Mouse (Mus musculus) erythroblast, embryonic 14.5 days (primary cell): ENCODE data around the gene Gm5538. TPM values are rescaled to one million over a fixed set of nuclear protein-coding genes. Genes with fewer than 3 reads are reported as not detected.

ENCODE experiments used
- H3K27me3 ChIP-seq: 2 replicates; pipeline ENCODE4 v1.6.1; 2012; ENCODE audit warnings: inconsistent platforms; ENCODE audit not compliant: control insufficient read depth
- H3K36me3 ChIP-seq: 2 replicates; pipeline ENCODE4 v1.6.1; 2012; ENCODE audit warnings: mild to moderate bottlenecking, inconsistent platforms; ENCODE audit not compliant: control insufficient read depth
- H3K4me1 ChIP-seq: 2 replicates; pipeline ENCODE4 v1.6.1; 2012; ENCODE audit warnings: inconsistent platforms; ENCODE audit not compliant: control insufficient read depth
- H3K4me3 ChIP-seq: replicated peaks from 2 replicates; pipeline ENCODE3; 2012; ENCODE audit warnings: moderate library complexity, mild to moderate bottlenecking, inconsistent platforms
- H3K9me3 ChIP-seq: 2 replicates; pipeline ENCODE4 v1.6.1; 2012; ENCODE audit warnings: low read length, inconsistent platforms, mixed read lengths; ENCODE audit not compliant: control insufficient read depth
- GATA1 ChIP-seq: IDR thresholded peaks from 2 replicates; pipeline ENCODE4 v1.6.1; 2012; ENCODE audit warnings: low read length, inconsistent platforms, mixed read lengths
- TAL1 ChIP-seq: IDR thresholded peaks from 3 replicates; pipeline ENCODE4 v1.6.1; 2012; ENCODE audit warnings: low read length, inconsistent platforms, mixed read lengths
- polyA plus RNA-seq: library from polyadenylated mRNA; stranded (reverse); fragments of >175 nt; gene quantifications from 2 replicates; pipeline ENCODE4 v1.2.3, GENCODE M21; 2012

Gene Gm5538
- not detected in 2 replicates for polyA plus RNA-seq

- TF ChIP-seq GATA1 = no peak
- no peak for TF ChIP-seq TAL1
- Histone ChIP-seq H3K9me3 (no peaks in the 10 kb centered on the region), H3K4me3 (no peak within 1 kb of the TSS), H3K36me3 (no peaks in the 10 kb centered on the region), H3K27me3 (no peaks in the 10 kb centered on the region), H3K4me1 (no peaks in the 10 kb centered on the region)
Measured at GRCm38 (mm10) chr3:59729490-59729889, at the start of gene Gm5538. TSS of gene Gm5538 (plus strand) at chr3:59729790.

- Histone ChIP-seq H3K4me3 (no peak overlapping the region), H3K36me3 (no peaks in the 10 kb centered on the region)
Measured at GRCm38 (mm10) chr3:59697391-59697790, 32.2 kb upstream of the Gm5538 start.

DNA sequence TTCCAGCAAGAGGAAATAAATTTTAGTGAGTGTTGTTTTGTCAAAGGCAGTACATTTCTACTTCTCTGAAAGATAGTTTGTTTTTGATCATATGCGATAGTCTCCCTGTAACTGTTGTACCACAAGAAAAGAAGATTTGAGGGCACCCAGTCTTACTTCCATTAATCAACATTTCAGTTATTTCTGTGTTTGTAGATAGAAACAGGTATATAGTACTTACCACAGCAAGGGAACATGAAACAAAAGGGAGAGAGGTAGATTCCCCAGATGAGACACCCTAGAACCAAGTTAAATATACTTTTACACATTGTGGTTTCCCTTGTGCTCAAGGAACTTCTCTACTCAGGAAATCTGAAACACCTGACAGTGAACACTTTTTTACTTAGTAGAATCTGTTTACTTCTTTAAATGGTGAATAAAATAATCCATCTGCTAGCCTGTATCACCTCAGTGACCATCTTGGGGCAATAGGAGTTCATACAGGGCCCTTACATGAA, 26.9 kb upstream of the Gm5538 start:
- Histone ChIP-seq H3K36me3 (no peaks in the 10 kb centered on the region), H3K4me3 (no peak overlapping the region), H3K4me1 (no peaks in the 10 kb centered on the region), H3K9me3 (no peaks in the 10 kb centered on the region), H3K27me3 (no peaks in the 10 kb centered on the region)
- TF ChIP-seq TAL1 (no peak), GATA1 (no peak)

More at GRCm38 (mm10) chr3:59697391-59697790, 32.2 kb upstream of the Gm5538 start:
- no peaks in the 10 kb centered on the region for H3K9me3 ChIP-seq
- H3K4me1 ChIP-seq = no peaks in the 10 kb centered on the region
- no peaks in the 10 kb centered on the region for H3K27me3 ChIP-seq
- no peak for TF ChIP-seq TAL1
- TF ChIP-seq GATA1 = no peak

DNA sequence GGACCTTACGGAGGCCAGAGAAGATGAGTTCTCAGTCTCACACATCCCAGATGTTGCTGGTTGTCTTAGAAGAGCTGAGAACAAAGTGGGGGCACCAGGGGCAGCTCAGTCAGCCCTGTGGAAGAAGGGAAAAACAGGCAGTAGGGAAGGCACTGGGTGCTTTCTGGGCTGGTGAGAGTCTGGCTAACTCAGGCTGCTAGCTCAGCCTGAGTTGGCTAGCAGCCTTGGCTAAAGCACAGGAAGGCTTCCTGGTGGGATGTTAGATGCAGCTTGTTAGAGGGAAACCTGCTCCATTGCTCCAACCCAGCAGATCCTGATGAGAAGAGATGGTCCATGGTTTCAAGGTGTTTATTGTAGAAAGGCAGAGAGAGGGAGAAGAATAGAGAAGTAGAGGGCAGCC, 10.3 kb downstream of the Gm5538 start:
- no peak overlapping the region for H3K4me3 ChIP-seq
- H3K27me3 ChIP-seq = no peaks in the 10 kb centered on the region
- TF ChIP-seq GATA1 (no peak), TAL1 (no peak)
- H3K9me3 ChIP-seq = no peaks in the 10 kb centered on the region
- H3K36me3 ChIP-seq = no peaks in the 10 kb centered on the region
- no peaks in the 10 kb centered on the region for H3K4me1 ChIP-seq

DNA sequence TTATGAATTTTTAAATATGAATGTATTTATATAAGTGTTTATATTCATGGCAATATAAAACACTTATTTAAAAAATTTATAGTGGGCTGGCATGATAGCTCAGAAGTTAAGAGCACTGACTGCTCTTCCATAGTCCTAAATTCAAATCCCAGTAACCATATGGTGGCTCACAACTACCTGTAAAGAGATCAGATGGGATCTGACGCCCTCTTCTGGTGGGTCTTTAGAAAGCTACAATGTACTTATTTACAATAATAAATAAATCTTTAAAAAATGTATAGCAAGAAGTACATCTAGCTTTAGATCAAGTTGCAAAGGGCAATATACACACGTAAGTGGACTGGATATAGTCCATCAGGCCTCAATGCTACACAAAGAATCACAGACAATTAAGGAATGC, 14.6 kb downstream of the Gm5538 start:
- TF ChIP-seq TAL1 (no peak), GATA1 (no peak)
- Histone ChIP-seq H3K4me3 (no peak overlapping the region), H3K4me1 (no peaks in the 10 kb centered on the region), H3K9me3 (no peaks in the 10 kb centered on the region), H3K36me3 (no peaks in the 10 kb centered on the region), H3K27me3 (no peaks in the 10 kb centered on the region)

Other genes with a start within 250 kb of the Gm5538 start
- not detected in 2 replicates for gene Gm8298, start 131.3 kb downstream of the Gm5538 start, polyA plus RNA-seq
- not detected in 2 replicates for gene C130079G13Rik, start 195.4 kb downstream of the Gm5538 start, polyA plus RNA-seq